Mouse (Mus musculus): Measurements from ENCODE around the gene Olfr203.
"Not testable (repeated sequence)": the region's sequence is repeated elsewhere in the genome, so short reads cannot be mapped to it uniquely, and the experiment has no call there.

GRCm38 (mm10) chr16:59272532-59272931 lies 26.1 kb upstream of the Olfr203 start, which contains the start of gene Olfr201:
- TF ChIP-seq EP300 (IDR thresholded peaks at IDR 0.05; ENCODE audit: insufficient read depth, low read depth, low read length); CTCF (IDR thresholded peaks at IDR 0.05): not testable (repeated sequence)
